Mouse (Mus musculus) cerebellum, adult 2 months (tissue): ENCODE measurements around the gene Erf.

Experiments
- CTCF ChIP-seq: fragments of 200-500 bp; IDR thresholded peaks from 2 replicates; pipeline ENCODE4 v1.5.1; 2011; ENCODE audit warnings: low read depth, mild to moderate bottlenecking, control low read depth, low read length, moderate library complexity, borderline replicate concordance; ENCODE audit not compliant: insufficient read depth
- POLR2A ChIP-seq: fragments of 200-500 bp; IDR thresholded peaks from 2 replicates; pipeline ENCODE4 v1.6.1; 2011; ENCODE audit warnings: low read length, control low read depth, borderline replicate concordance; ENCODE audit not compliant: insufficient read depth

GRCm38 (mm10) chr7:25284171-25284570, 33.6 kb upstream of the Erf start:
- no peak for TF ChIP-seq CTCF
- TF ChIP-seq POLR2A, result no peak
